Mouse (Mus musculus) midbrain, embryonic 14.5 days (tissue): Measurements from ENCODE around the gene Magi1. TPM values are rescaled to one million over a fixed set of nuclear protein-coding genes. Genes with fewer than 3 reads are reported as not detected.
A peak's percentile ranks its signal among the peaks of the same experiment; 100 is the strongest.

Experiments used
- ATAC-seq: fragments of 200-750 bp; cut with Nextera tagmentation; 2 replicates; pipeline ENCODE4 v1.8.0; 2017; ENCODE audit warnings: moderate number of reproducible peaks, moderate library complexity; ENCODE audit not compliant: low FRiP score, low TSS enrichment
- DNase-seq: peaks from one replicate; pipeline ENCODE4 v3.0.0-alpha.2; 2015
- H3K27ac ChIP-seq: fragments of 300-500 bp; sonication (generic); replicated peaks from 2 replicates; pipeline ENCODE4 v1.5.1; 2014; ENCODE audit warnings: mild to moderate bottlenecking, low read depth, low read length, moderate library complexity
- H3K27me3 ChIP-seq: fragments of 300-500 bp; sonication (generic); 2 replicates; pipeline ENCODE4 v1.6.1; 2014; ENCODE audit warnings: low read length, control low read depth, mixed read lengths; ENCODE audit not compliant: control insufficient read depth, insufficient read depth
- H3K36me3 ChIP-seq: fragments of 300-500 bp; sonication (generic); 2 replicates; pipeline ENCODE4 v1.6.1; 2014; ENCODE audit warnings: low read length, control low read depth; ENCODE audit not compliant: control insufficient read depth, insufficient read depth
- H3K4me1 ChIP-seq: fragments of 300-500 bp; sonication (generic); 2 replicates; pipeline ENCODE4 v1.6.1; 2014; ENCODE audit warnings: mild to moderate bottlenecking, antibody characterized with exemption, low read length, control low read depth; ENCODE audit not compliant: control insufficient read depth, insufficient read depth
- H3K4me2 ChIP-seq: fragments of 300-500 bp; sonication (generic); 2 replicates; pipeline ENCODE4 v1.6.1; 2014; ENCODE audit warnings: mild to moderate bottlenecking, low read length, moderate library complexity
- H3K4me3 ChIP-seq: fragments of 300-500 bp; sonication (generic); replicated peaks from 2 replicates; pipeline ENCODE4 v1.5.1; 2014; ENCODE audit warnings: low read depth, low read length
- H3K9ac ChIP-seq: fragments of 300-500 bp; sonication (generic); replicated peaks from 2 replicates; pipeline ENCODE4 v1.6.1; 2014; ENCODE audit warnings: mild to moderate bottlenecking, low read length, moderate library complexity
- H3K9me3 ChIP-seq: fragments of 300-500 bp; sonication (generic); 2 replicates; pipeline ENCODE4 v1.6.1; 2016; ENCODE audit warnings: low read length, control low read depth, mixed read lengths; ENCODE audit not compliant: control insufficient read depth
- WGBS: fragments of 180-500 bp; shearing (Covaris S2); extraction: QIAGEN DNeasy Blood & Tissue Kit; methylation state at CpG from one replicate; pipeline ENCODE4 v1.1.7; 2014; 5-methylcytosine and 5-hydroxymethylcytosine counted together
- polyA plus RNA-seq: library from polyadenylated mRNA; unstranded; fragments of >200 nt; fragmentation: Nextera tagmentation; extraction: Ambion mirVana; gene quantifications from 2 replicates; pipeline ENCODE4 v1.2.1, GENCODE M21; 2014

Gene Magi1
- polyA plus RNA-seq, 1 experiment from 2014 or later, result 34.9 TPM

DNA sequence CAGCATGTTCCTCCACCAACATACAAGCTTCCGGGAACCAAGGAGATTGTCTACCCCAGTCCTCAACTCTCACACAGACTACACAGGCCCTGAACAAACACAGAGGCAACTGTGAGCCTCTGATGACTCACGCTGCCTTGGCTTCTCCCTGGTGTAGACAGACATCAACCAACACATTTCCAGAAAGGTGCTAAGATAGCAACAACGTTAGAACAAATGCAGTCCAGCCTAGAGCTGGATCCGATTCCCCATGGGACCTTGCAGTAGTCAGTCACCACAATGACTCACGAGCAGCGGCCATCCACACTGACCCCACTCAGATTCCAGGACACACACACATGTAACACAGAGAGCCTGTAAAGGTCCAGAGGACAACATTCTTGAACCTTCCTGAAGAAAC lies 42.5 kb downstream of the Magi1 start:
- whole genome bisulfite sequencing, result 89% methylated on average over 6 of the region's 6 CpGs
- no peak for DNase-seq
- Histone ChIP-seq H3K4me2 (no peak overlapping the region), H3K4me1 (no peaks in the 10 kb centered on the region), H3K27me3 (no peaks in the 10 kb centered on the region), H3K27ac (no peak overlapping the region), H3K4me3 (no peak overlapping the region), H3K9me3 (no peaks in the 10 kb centered on the region), H3K9ac (no peak overlapping the region), H3K36me3 (no peaks in the 10 kb centered on the region)
- no peak for ATAC-seq

DNA sequence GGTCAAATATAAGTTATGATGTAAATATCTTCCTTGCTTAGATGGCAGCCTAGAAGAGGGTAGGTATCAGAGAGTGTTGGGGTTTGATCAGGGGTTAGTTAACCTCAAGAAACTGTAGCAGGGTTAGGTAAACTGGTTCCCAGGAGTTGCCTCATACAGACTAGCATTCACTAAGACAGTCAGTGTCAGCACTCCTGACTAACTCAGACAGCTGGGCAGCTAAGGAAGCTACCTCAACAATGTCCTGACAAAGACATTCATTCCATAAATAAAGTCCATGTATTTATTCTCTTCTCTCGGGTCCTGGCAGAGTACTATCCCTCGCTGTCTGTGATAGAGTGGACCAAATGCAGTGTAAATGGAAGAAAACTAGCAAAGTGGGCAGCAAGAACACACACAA lies 45.1 kb downstream of the Magi1 start:
- WGBS, result 79% methylated on average over 2 of the region's 2 CpGs
- no peaks in the 10 kb centered on the region for H3K27me3 ChIP-seq
- no peaks in the 10 kb centered on the region for H3K9me3 ChIP-seq
- no peak overlapping the region for H3K27ac ChIP-seq
- no peaks in the 10 kb centered on the region for H3K4me1 ChIP-seq
- no peak overlapping the region for H3K9ac ChIP-seq
- ATAC-seq, result no peak
- no peak overlapping the region for H3K4me2 ChIP-seq
- H3K4me3 ChIP-seq, result no peak overlapping the region
- no peak for DNase-seq
- H3K36me3 ChIP-seq, result no peaks in the 10 kb centered on the region

DNA sequence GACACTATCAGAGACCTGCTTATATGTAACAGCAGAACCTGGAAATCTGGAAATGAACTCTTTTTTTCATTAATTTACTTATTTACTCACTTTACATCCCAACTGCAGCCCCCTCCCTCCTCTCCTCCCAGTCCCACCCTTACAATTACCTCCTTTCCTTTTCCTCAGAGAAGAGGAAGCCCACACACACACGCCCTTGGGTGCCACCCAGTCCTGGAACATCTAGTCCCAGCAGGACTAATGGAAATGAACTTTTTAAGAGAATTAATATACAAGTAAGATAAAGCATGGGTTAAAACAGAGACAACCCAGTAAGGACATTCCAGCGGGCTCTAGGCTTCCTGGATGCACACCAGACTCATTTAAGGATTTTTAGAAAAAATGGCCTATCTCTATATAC lies 46.8 kb downstream of the Magi1 start:
- Histone ChIP-seq H3K4me1 (peaks cover 4% of the 10 kb centered on the region; the same call in 1 of the 2 replicates), H3K27me3 (no peaks in the 10 kb centered on the region), H3K4me3 (no peak overlapping the region), H3K9me3 (no peaks in the 10 kb centered on the region), H3K4me2 (no peak overlapping the region), H3K36me3 (no peaks in the 10 kb centered on the region), H3K27ac (no peak overlapping the region), H3K9ac (no peak overlapping the region)
- WGBS, result 91% methylated on average over 2 of the region's 2 CpGs
- no peak for DNase-seq
- no peak for ATAC-seq

DNA sequence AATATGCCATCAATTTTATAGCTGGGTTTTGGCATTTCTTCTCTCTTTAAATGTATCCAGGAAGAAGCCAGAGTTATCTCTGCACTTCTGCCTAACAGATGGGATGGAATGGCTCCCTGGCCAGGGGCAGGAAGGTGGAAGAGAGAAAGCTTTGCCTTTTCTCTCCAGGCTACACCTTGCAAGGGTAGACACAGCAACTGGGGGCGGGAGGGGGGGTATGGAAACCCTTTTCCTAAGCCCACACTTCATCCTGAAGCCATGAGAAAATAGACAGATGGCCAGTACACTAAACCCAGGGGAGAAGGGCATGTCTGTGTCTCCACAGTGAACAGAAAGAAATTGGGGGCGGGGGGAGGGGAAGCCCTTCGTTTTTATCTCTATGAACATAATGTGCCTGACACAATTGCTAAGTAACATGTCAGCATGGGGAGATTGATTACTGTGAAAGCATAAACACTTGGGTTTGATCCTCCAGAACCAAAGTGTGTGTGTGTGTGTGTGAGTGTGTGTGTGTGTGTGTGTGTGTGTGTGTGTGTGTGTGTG lies 51.4 kb downstream of the Magi1 start:
- H3K27ac ChIP-seq, result no peak overlapping the region
- ATAC-seq, result no peak

DNA sequence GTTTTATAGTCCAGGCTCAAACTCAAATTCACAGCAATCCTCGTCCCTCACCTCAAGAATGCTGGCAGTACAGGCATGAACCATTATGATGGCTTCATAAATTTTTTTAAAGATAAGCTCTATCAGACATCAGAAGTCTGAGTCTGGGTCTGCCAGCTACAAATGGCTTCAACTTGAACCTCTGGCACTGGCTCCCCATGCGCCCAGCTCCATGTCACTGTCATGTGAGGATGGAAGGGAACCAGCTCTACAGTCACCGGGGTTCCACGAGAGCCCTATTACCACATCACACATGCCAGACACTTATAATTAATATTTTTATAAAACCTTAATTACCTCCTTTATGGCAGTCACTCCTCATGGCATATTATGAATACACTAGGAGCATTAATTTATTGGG lies 51.9 kb downstream of the Magi1 start:
- ATAC-seq (no peak), DNase-seq (no peak)
- Histone ChIP-seq H3K4me1 (peaks cover 8% of the 10 kb centered on the region; the same call in 1 of the 2 replicates), H3K9me3 (no peaks in the 10 kb centered on the region), H3K36me3 (no peaks in the 10 kb centered on the region), H3K4me2 (no peak overlapping the region), H3K27ac (no peak overlapping the region), H3K4me3 (no peak overlapping the region), H3K27me3 (no peaks in the 10 kb centered on the region), H3K9ac (no peak overlapping the region)
- 65% methylated on average over 4 of the region's 4 CpGs for WGBS

More for the DNA sequence above, 51.4 kb downstream of the Magi1 start:
- H3K4me3 ChIP-seq, result no peak overlapping the region
- no peaks in the 10 kb centered on the region for H3K36me3 ChIP-seq
- DNase-seq, result peak; percentile 27
- H3K9ac ChIP-seq, result no peak overlapping the region
- WGBS, result 62% methylated on average over 3 of the region's 3 CpGs
- H3K9me3 ChIP-seq, result no peaks in the 10 kb centered on the region
- H3K27me3 ChIP-seq, result no peaks in the 10 kb centered on the region
- no peak overlapping the region for H3K4me2 ChIP-seq
- H3K4me1 ChIP-seq, result peaks cover 8% of the 10 kb centered on the region; the same call in 1 of the 2 replicates

DNA sequence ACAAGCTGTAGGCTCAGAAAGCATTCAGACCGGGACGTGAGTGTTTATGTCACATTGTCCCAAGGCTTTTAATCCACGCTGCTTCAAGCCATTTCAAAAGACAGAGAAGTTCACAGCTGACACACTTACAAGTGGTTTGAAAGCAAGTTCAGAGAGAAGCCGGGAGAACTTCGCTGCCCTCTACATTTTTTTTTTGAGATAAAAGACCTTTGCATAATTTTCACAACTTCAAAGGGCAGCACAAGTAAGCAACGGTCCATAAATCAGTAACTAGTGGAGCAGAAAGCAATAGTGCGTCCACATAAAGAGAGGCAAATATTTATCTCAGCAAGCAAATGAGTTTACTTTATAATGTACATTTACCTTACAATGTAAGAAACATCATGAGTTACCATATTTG lies 52.4 kb downstream of the Magi1 start:
- no peak for DNase-seq
- no peak overlapping the region for H3K27ac ChIP-seq
- ATAC-seq, result no peak
- H3K27me3 ChIP-seq, result no peaks in the 10 kb centered on the region
- H3K4me2 ChIP-seq, result no peak overlapping the region
- no peak overlapping the region for H3K4me3 ChIP-seq
- H3K4me1 ChIP-seq, result peaks cover 8% of the 10 kb centered on the region; the same call in 1 of the 2 replicates
- no peak overlapping the region for H3K9ac ChIP-seq
- 9% methylated on average over 7 of the region's 7 CpGs for WGBS
- no peaks in the 10 kb centered on the region for H3K9me3 ChIP-seq
- H3K36me3 ChIP-seq, result no peaks in the 10 kb centered on the region

DNA sequence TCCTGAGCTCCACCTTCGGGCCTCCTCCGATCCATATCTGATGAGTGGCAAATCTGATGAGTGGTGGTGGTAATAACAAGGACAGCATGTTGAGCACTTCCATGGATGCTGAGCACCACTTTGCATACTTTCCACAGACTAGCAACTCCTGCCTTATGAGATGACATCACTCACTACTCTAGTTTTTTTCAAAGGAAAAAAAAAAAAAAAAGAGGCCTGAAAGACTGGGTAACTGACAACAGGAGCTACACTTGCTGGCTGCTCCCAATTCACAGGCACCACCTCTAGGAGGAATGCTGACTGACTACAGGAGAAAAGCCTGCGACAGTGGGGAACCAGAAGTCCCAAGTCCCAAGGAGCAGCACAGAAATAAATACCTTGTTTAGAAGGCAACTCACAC lies 52.8 kb downstream of the Magi1 start:
- no peaks in the 10 kb centered on the region for H3K27me3 ChIP-seq
- H3K9me3 ChIP-seq, result no peaks in the 10 kb centered on the region
- DNase-seq (no peak), ATAC-seq (no peak)
- H3K36me3 ChIP-seq, result no peaks in the 10 kb centered on the region
- 56% methylated on average over 3 of the region's 3 CpGs for WGBS
- no peak overlapping the region for H3K27ac ChIP-seq
- no peak overlapping the region for H3K9ac ChIP-seq
- no peak overlapping the region for H3K4me3 ChIP-seq
- no peak overlapping the region for H3K4me2 ChIP-seq
- peaks cover 8% of the 10 kb centered on the region; the same call in 1 of the 2 replicates for H3K4me1 ChIP-seq

DNA sequence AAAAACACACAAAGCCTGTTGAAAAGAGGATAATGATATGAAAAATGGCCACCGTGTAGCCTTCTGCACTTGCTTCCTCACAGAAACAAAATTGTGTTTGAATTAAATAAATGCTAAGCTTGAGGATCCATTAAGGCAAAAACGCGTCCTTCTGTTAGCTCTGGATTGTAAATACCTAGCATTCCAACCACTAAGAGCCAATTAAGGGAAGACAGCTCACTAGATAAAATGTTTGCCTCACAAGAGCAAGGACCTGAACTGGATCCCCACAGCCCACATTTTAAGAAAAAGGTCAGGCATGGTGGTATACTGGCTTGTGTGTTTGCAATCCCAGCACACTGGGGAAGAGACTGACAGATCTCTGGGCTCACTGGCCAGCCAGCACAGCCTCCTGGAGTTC lies 53.6 kb downstream of the Magi1 start:
- WGBS, result 89% methylated on average over 3 of the region's 3 CpGs
- DNase-seq (no peak), ATAC-seq (no peak)
- no peak overlapping the region for H3K4me2 ChIP-seq
- no peaks in the 10 kb centered on the region for H3K9me3 ChIP-seq
- no peaks in the 10 kb centered on the region for H3K36me3 ChIP-seq
- no peak overlapping the region for H3K9ac ChIP-seq
- no peak overlapping the region for H3K4me3 ChIP-seq
- peaks cover 8% of the 10 kb centered on the region; the same call in 1 of the 2 replicates for H3K4me1 ChIP-seq
- no peak overlapping the region for H3K27ac ChIP-seq
- H3K27me3 ChIP-seq, result no peaks in the 10 kb centered on the region

DNA sequence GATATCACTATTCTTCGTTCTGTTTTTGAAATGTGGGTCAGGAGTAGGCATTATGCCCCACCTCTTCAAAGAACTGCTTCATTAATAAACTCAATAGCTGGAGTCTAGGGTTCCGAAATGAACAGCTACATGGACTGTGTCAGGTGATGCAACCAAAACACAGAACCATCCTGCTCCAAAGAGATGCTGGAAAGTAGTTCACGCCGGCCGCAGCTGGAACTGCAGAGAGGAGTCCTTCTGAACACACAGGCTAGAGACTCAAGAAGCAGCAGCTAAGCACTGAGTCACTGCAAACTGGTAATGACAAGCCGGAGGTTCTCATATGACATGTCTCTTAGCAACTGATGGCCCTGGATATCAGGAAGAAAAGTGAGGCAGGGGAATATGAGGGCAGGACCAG lies 57.5 kb downstream of the Magi1 start:
- peaks cover 2% of the 10 kb centered on the region; the same call in 1 of the 2 replicates for H3K4me1 ChIP-seq
- DNase-seq (no peak), ATAC-seq (no peak)
- H3K27me3 ChIP-seq, result no peaks in the 10 kb centered on the region
- no peak overlapping the region for H3K9ac ChIP-seq
- H3K4me3 ChIP-seq, result no peak overlapping the region
- no peaks in the 10 kb centered on the region for H3K36me3 ChIP-seq
- no peaks in the 10 kb centered on the region for H3K9me3 ChIP-seq
- H3K4me2 ChIP-seq, result no peak overlapping the region
- WGBS, result 85% methylated on average over 6 of the region's 6 CpGs
- H3K27ac ChIP-seq, result no peak overlapping the region
